Mouse (Mus musculus) heart, postnatal 0 days (tissue): Measurements from ENCODE around the gene Rnf187. TPM values are rescaled to one million over a fixed set of nuclear protein-coding genes. Genes with fewer than 3 reads are reported as not detected.
A peak's percentile ranks its signal among the peaks of the same experiment; 100 is the strongest.

Source experiments
- ATAC-seq: fragments of 200-750 bp; cut with Nextera tagmentation; 2 replicates; pipeline ENCODE4 v1.8.0; 2017; ENCODE audit warnings: low read depth, moderate number of reproducible peaks, moderate library complexity; ENCODE audit not compliant: insufficient read depth
- DNase-seq: peaks from one replicate; pipeline ENCODE4 v3.0.0-alpha.2; 2016; ENCODE audit warnings: low spot score
- H3K27ac ChIP-seq: fragments of 300-500 bp; sonication (generic); 2 replicates; pipeline ENCODE4 v1.5.1; 2014; ENCODE audit warnings: low read depth, mild to moderate bottlenecking
- H3K27me3 ChIP-seq: fragments of 300-500 bp; sonication (generic); 2 replicates; pipeline ENCODE4 v1.6.1; 2014; ENCODE audit warnings: low read length, mixed read lengths; ENCODE audit not compliant: control insufficient read depth, insufficient read depth
- H3K36me3 ChIP-seq: fragments of 300-500 bp; sonication (generic); replicated peaks from 2 replicates; pipeline ENCODE4 v1.6.1; 2014; ENCODE audit warnings: low read length, mixed read lengths; ENCODE audit not compliant: control insufficient read depth, insufficient read depth
- H3K4me1 ChIP-seq: fragments of 300-500 bp; sonication (generic); 2 replicates; pipeline ENCODE4 v1.6.1; 2014; ENCODE audit warnings: antibody characterized with exemption; ENCODE audit not compliant: control insufficient read depth, insufficient read depth
- H3K4me2 ChIP-seq: fragments of 300-500 bp; sonication (generic); 2 replicates; pipeline ENCODE4 v1.6.1; 2014; ENCODE audit warnings: low read depth, mild to moderate bottlenecking, low read length, moderate library complexity
- H3K4me3 ChIP-seq: fragments of 300-500 bp; sonication (generic); 2 replicates; pipeline ENCODE4 v1.5.1; 2014; ENCODE audit warnings: low read depth, low read length
- H3K9ac ChIP-seq: fragments of 300-500 bp; sonication (generic); replicated peaks from 2 replicates; pipeline ENCODE4 v1.6.1; 2014; ENCODE audit warnings: low read depth, low read length, mixed read lengths
- H3K9me3 ChIP-seq: fragments of 300-500 bp; sonication (generic); replicated peaks from 2 replicates; pipeline ENCODE4 v1.6.1; 2016; ENCODE audit warnings: low read length; ENCODE audit not compliant: control insufficient read depth
- CTCF ChIP-seq: IDR thresholded peaks from 2 replicates; pipeline ENCODE4 v1.5.1; 2016; ENCODE audit warnings: antibody characterized with exemption, control low read depth, low read depth
- EP300 ChIP-seq: IDR thresholded peaks from 2 replicates; pipeline ENCODE4 v1.6.1; 2016; ENCODE audit warnings: antibody characterized with exemption, low read depth
- WGBS: fragments of 180-500 bp; shearing (Covaris S2); extraction: QIAGEN DNeasy Blood & Tissue Kit; methylation state at CpG from one replicate; pipeline ENCODE4 v1.1.7; 2014; 5-methylcytosine and 5-hydroxymethylcytosine counted together
- polyA plus RNA-seq: library from polyadenylated mRNA; unstranded; fragments of >200 nt; fragmentation: Nextera tagmentation; extraction: Ambion mirVana; gene quantifications from 2 replicates; pipeline ENCODE4 v1.2.1, GENCODE M21; 2015
- total RNA-seq: library from RNA; depleted of rRNA; stranded (reverse); fragments of >200 nt; gene quantifications from 2 replicates; pipeline ENCODE4 v1.2.3, GENCODE M21; 2014; ENCODE audit warnings: low replicate concordance

Gene Rnf187
- total and polyA plus RNA-seq, 2 experiments from 2014 or later = 147 to 362 TPM

- peaks cover 5% of the 10 kb centered on the region; the same call in 1 of the 2 replicates for H3K4me1 ChIP-seq
- peaks cover 23% of the 10 kb centered on the region for H3K36me3 ChIP-seq
- no peaks in the 10 kb centered on the region for H3K27me3 ChIP-seq
- no peaks in the 10 kb centered on the region for H3K9me3 ChIP-seq
- H3K4me2 ChIP-seq = peak overlapping the region; percentile 81
- peak overlapping the region; percentile 76 for H3K9ac ChIP-seq
- peak overlapping the region; percentile 91 for H3K27ac ChIP-seq
- DNase-seq (no peak), ATAC-seq (no peak; the same call in 1 of the 2 replicates)
- WGBS = 2% methylated on average over 8 of the region's 8 CpGs
- TF ChIP-seq CTCF (no peak), EP300 (no peak)
- peak overlapping the region; percentile 73 for H3K4me3 ChIP-seq
These were observed 34.4 kb downstream of the Rnf187 start for GRCm38 (mm10) chr11:58904410-58904718.

- WGBS = under 1% methylated on average over 39 of the region's 40 CpGs
- H3K36me3 ChIP-seq = peaks cover 26% of the 10 kb centered on the region
- peaks cover 5% of the 10 kb centered on the region; the same call in 1 of the 2 replicates for H3K4me1 ChIP-seq
- H3K9me3 ChIP-seq = no peaks in the 10 kb centered on the region
- ATAC-seq = peak; percentile 96
- peak; percentile 3; the same call in 1 of the 2 replicates for TF ChIP-seq CTCF
- 0 out of 2 replicates have a peak, but pooled peaks have one; percentile 30 for TF ChIP-seq EP300
- DNase-seq = peak; percentile 82
- H3K4me2 ChIP-seq = peak within 1 kb of the TSS; percentile 81
- peak within 1 kb of the TSS; percentile 73 for H3K4me3 ChIP-seq
- no peaks in the 10 kb centered on the region for H3K27me3 ChIP-seq
- peak within 1 kb of the TSS; percentile 76 for H3K9ac ChIP-seq
- peak within 1 kb of the TSS; percentile 91 for H3K27ac ChIP-seq
These were observed 35.0 kb downstream of the Rnf187 start, which contains the start of gene Zfp39 for GRCm38 (mm10) chr11:58903511-58904409. Zfp39 (minus strand) TSS chr11:58904225.

- TF ChIP-seq CTCF (no peak), EP300 (no peak)
These were observed 37.6 kb downstream of the Rnf187 start for GRCm38 (mm10) chr11:58901080-58901479.

GRCm38 (mm10) chr11:58897485-58897884 lies 41.2 kb downstream of the Rnf187 start:
- Histone ChIP-seq H3K9me3 (no peaks in the 10 kb centered on the region), H3K27me3 (no peaks in the 10 kb centered on the region), H3K4me2 (no peak overlapping the region), H3K36me3 (peaks cover 56% of the 10 kb centered on the region), H3K27ac (no peak overlapping the region), H3K4me1 (no peaks in the 10 kb centered on the region), H3K9ac (no peak overlapping the region), H3K4me3 (no peak overlapping the region)
- no peak for ATAC-seq
- no peak for DNase-seq
- 79% methylated on average over 6 of the region's 6 CpGs for WGBS
- TF ChIP-seq CTCF = no peak
- no peak for TF ChIP-seq EP300

More at GRCm38 (mm10) chr11:58901080-58901479, 37.6 kb downstream of the Rnf187 start:
- H3K4me2 ChIP-seq = no peak overlapping the region
- H3K36me3 ChIP-seq = peaks cover 39% of the 10 kb centered on the region
- peaks cover 5% of the 10 kb centered on the region; the same call in 1 of the 2 replicates for H3K4me1 ChIP-seq
- no peak overlapping the region for H3K4me3 ChIP-seq
- no peak overlapping the region for H3K9ac ChIP-seq
- ATAC-seq (no peak), DNase-seq (no peak)
- H3K27me3 ChIP-seq = no peaks in the 10 kb centered on the region
- no peak overlapping the region for H3K27ac ChIP-seq
- no peaks in the 10 kb centered on the region for H3K9me3 ChIP-seq

- H3K4me1 ChIP-seq = no peaks in the 10 kb centered on the region
- DNase-seq (no peak), ATAC-seq (no peak)
- no peak overlapping the region for H3K9ac ChIP-seq
- H3K4me2 ChIP-seq = no peak overlapping the region
- H3K36me3 ChIP-seq = peaks cover 60% of the 10 kb centered on the region
- 83% methylated on average over 6 of the region's 6 CpGs for WGBS
- no peaks in the 10 kb centered on the region for H3K27me3 ChIP-seq
- no peaks in the 10 kb centered on the region for H3K9me3 ChIP-seq
- H3K4me3 ChIP-seq = no peak overlapping the region
- TF ChIP-seq EP300 = no peak
- TF ChIP-seq CTCF = no peak
- H3K27ac ChIP-seq = no peak overlapping the region
These were observed 44.3 kb downstream of the Rnf187 start for GRCm38 (mm10) chr11:58894456-58894855.
